Mouse (Mus musculus) ES-E14 (cell line): ENCODE measurements around the gene Edem3. TPM values are rescaled to one million over a fixed set of nuclear protein-coding genes. Genes with fewer than 3 reads are reported as not detected.

ENCODE experiments used
- DNase-seq: peaks from one replicate; pipeline ENCODE4 v3.0.0-alpha.2; 2013; ENCODE audit warnings: low read depth, low spot score
- H3K27ac ChIP-seq: 2 replicates; pipeline ENCODE4 v1.5.1; 2012; ENCODE audit warnings: low read depth, mild to moderate bottlenecking, low read length, moderate library complexity, mixed read lengths; ENCODE audit not compliant: poor library complexity, insufficient read depth, severe bottlenecking
- H3K36me3 ChIP-seq: 2 replicates; pipeline ENCODE4 v1.6.1; 2012; ENCODE audit warnings: mild to moderate bottlenecking, low read length, moderate library complexity, mixed read lengths; ENCODE audit not compliant: control insufficient read depth, poor library complexity, insufficient read depth, severe bottlenecking
- H3K4me1 ChIP-seq, 2 experiments: fragments of 150-350 bp in 1 of 2; sonication (generic) in 1 of 2; 2 replicates each; pipeline ENCODE4 v1.6.1; 2012; ENCODE audit warnings: low read length in 2 of 2, mild to moderate bottlenecking in 1 of 2, mixed read lengths in 1 of 2; ENCODE audit not compliant: control insufficient read depth in 2 of 2, insufficient read depth in 2 of 2, poor library complexity in 1 of 2
- H3K4me3 ChIP-seq, 2 experiments: fragments of 150-350 bp in 1 of 2; sonication (generic) in 1 of 2; 2 replicates each; pipeline ENCODE4 v1.5.1; 2012; ENCODE audit warnings: low read length in 2 of 2, low read depth in 1 of 2, mild to moderate bottlenecking in 1 of 2, mixed read lengths in 1 of 2; ENCODE audit not compliant: insufficient read depth in 1 of 2, poor library complexity in 1 of 2, severe bottlenecking in 1 of 2
- H3K9ac ChIP-seq: 2 replicates; pipeline ENCODE4 v1.6.1; 2012; ENCODE audit warnings: low read depth, mild to moderate bottlenecking, low read length, mixed read lengths; ENCODE audit not compliant: poor library complexity, insufficient read depth, severe bottlenecking
- H3K9me3 ChIP-seq: fragments of 150-350 bp; sonication (generic); 2 replicates; pipeline ENCODE4 v1.6.1; 2012; ENCODE audit warnings: low read depth, mild to moderate bottlenecking, low read length; ENCODE audit not compliant: control insufficient read depth, insufficient read depth
- CHD2 ChIP-seq: IDR thresholded peaks from 2 replicates; pipeline ENCODE4 v1.6.1; 2014; ENCODE audit warnings: mild to moderate bottlenecking, low read depth, low read length, inconsistent platforms
- HCFC1 ChIP-seq: IDR thresholded peaks from 2 replicates; pipeline ENCODE4 v1.6.1; 2012; ENCODE audit warnings: low read length, inconsistent platforms, borderline replicate concordance; ENCODE audit not compliant: insufficient read depth
- MAFK ChIP-seq: IDR thresholded peaks from 2 replicates; pipeline ENCODE4 v1.6.1; 2014; ENCODE audit warnings: mild to moderate bottlenecking, low read depth, low read length, inconsistent platforms; ENCODE audit not compliant: insufficient read depth
- ZC3H11A ChIP-seq: IDR thresholded peaks from 2 replicates; pipeline ENCODE4 v1.6.1; 2012; ENCODE audit warnings: low read depth, mild to moderate bottlenecking, inconsistent platforms, low read length, borderline replicate concordance
- ZNF384 ChIP-seq: IDR thresholded peaks from 2 replicates; pipeline ENCODE4 v1.6.1; 2012; ENCODE audit warnings: low read depth, low read length, inconsistent platforms
- in situ Hi-C, 2 experiments: fragments of 600-800 bp; cut with MboI; formaldehyde crosslinking; loops; one replicate each; pipeline ENCODE4 v1.15.1; 2025; ENCODE audit warnings: low sequenced_read_pairs in 2 of 2, inconsistent platforms in 1 of 2; ENCODE audit not compliant: unreplicated experiment in 2 of 2
- total RNA-seq: library from RNA; depleted of rRNA; stranded (reverse); fragments of 300-350 nt; gene quantifications from 2 replicates; pipeline ENCODE4 v1.2.3, GENCODE M21; 2012

Edem3 gene
- total RNA-seq, 1 experiment: 43.4 TPM

- no peak overlapping the region for H3K9ac ChIP-seq
- H3K4me3 ChIP-seq: no peak overlapping the region
Measured at GRCm38 (mm10) chr1:151851051-151851848, 96.1 kb downstream of the Edem3 start.

DNA sequence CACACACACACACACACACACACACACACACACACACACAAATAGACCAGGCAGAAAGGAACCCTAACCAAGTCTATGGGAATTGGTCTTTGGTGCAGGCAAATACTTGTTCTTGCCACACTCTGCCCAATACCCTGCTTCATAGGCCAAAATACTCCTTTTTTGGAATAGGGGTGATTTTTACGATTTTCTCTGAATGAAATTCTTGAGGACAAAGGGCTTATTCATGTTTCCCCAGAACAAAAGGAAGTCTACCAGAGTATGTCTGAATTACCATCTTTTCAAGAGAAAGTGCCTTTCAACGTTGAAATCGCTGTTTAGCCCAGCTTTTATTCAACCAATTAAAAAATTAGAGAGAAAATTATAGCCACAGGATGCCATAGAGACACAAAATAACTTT, 96.8 kb downstream of the Edem3 start:
- in situ Hi-C loops: no loop called here
- Histone ChIP-seq H3K27ac (no peak overlapping the region), H3K36me3 (no peaks in the 10 kb centered on the region), H3K4me1 (no peaks in the 10 kb centered on the region), H3K9ac (no peak overlapping the region), H3K9me3 (no peaks in the 10 kb centered on the region), H3K4me3 (no peak overlapping the region)
- TF ChIP-seq ZNF384 (no peak), CHD2 (no peak), ZC3H11A (no peak), HCFC1 (no peak), MAFK (no peak)
- DNase-seq: no peak

More at GRCm38 (mm10) chr1:151851051-151851848, 96.1 kb downstream of the Edem3 start:
- Histone ChIP-seq H3K4me1 (no peaks in the 10 kb centered on the region), H3K9me3 (no peaks in the 10 kb centered on the region), H3K36me3 (no peaks in the 10 kb centered on the region), H3K27ac (no peak overlapping the region)
- in situ Hi-C loops: no loop called here
- DNase-seq: no peak
- no peak for TF ChIP-seq CHD2
- TF ChIP-seq ZNF384: no peak
- TF ChIP-seq HCFC1: no peak
- no peak for TF ChIP-seq ZC3H11A
- no peak for TF ChIP-seq MAFK

DNA sequence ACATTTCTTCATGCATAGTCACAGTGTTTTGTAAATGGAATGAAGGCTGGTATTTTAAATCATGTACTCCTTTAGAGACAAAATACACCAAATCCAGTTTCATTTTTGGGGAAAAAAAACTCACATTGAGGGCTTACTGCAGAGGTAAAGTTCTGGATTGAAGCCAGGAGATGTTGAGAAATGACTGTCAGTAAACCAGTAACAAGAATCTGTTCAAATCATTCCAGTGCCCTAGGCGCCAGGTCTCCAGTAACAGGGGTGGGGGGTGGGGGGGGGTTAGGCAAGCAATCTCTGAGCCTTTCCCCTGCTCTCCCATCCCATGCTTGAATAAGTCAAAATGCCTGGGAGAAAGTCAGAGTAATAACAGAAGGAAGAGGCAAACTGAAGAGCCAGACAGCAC, 100.4 kb downstream of the Edem3 start:
- TF ChIP-seq ZNF384: no peak
- no peak for TF ChIP-seq ZC3H11A
- no peak for TF ChIP-seq CHD2
- TF ChIP-seq HCFC1: no peak
- TF ChIP-seq MAFK: no peak
- no peak overlapping the region for H3K9ac ChIP-seq
- in situ Hi-C loops: no loop called here
- no peaks in the 10 kb centered on the region for H3K4me1 ChIP-seq
- H3K9me3 ChIP-seq: no peaks in the 10 kb centered on the region
- DNase-seq: no peak
- no peak overlapping the region for H3K27ac ChIP-seq
- no peaks in the 10 kb centered on the region for H3K36me3 ChIP-seq
- no peak overlapping the region for H3K4me3 ChIP-seq

DNA sequence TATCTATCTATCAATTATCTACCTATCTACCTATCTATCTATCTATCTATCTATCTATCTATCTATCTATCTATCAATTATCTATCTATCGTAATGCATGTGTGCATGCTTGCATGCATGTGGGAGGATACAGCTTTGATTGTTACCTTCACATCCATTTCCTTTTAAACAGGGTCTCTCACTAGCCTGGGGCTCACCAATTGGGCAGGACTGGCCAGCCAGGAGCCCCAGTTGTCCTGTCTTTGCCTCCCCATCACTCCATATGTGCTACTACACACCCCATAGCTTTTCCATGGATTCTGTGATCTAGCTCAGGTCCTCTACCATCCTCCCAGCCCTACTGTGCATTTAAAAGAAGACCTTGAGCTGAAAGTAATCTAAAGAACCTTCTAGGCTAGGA, 103.3 kb downstream of the Edem3 start:
- H3K9ac ChIP-seq: no peak overlapping the region
- no peak overlapping the region for H3K4me3 ChIP-seq
- H3K27ac ChIP-seq: no peak overlapping the region
- in situ Hi-C loops: no loop called here
- H3K4me1 ChIP-seq: no peaks in the 10 kb centered on the region
- TF ChIP-seq CHD2: no peak
- no peak for TF ChIP-seq ZNF384
- TF ChIP-seq MAFK: no peak
- TF ChIP-seq ZC3H11A: no peak
- TF ChIP-seq HCFC1: no peak
- no peaks in the 10 kb centered on the region for H3K9me3 ChIP-seq
- no peaks in the 10 kb centered on the region for H3K36me3 ChIP-seq
- no peak for DNase-seq
